Mouse (Mus musculus): ENCODE data around the gene Aqp11.

Aqp11 gene

DNA sequence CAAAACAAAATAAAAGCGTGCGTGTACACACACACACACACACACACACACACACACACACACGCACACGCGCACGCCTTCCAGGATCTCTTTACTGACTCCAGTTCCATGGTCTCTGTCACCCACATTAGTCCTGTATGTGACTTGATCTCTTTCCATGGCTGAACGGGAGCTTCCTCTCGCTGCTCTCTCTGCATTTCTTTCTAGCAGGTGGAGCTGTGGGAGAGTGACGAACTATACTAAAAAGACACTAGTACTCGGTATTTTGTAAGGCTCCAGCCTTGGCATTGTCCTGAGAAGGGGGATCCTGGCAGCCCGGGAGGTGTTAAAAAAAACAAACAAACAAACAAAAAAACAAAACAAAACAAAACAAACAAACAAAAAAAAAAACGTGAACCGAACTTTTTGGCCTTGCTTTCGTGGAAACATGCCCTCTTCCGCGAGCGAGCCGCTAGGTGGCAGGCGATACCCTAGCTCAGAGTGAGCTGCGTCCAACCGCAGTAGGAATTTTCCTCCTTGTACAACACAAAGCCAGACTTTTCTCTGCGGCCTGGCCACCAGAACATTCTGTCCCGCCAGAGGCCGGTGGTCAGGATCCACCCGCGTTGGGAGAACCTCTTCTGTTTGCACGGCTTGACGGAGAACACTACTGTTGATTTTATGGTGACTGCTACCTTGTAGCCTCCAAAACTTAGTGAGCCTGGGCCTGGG, 9.9 kb upstream of the Aqp11 start:
- in situ Hi-C loops (cut with MboI, MseI), result loop anchor here (5.0 kb wide), 3 partner anchors 99 to 374 kb away; no protein-coding TSS in a partner anchor

GRCm38 (mm10) chr7:97747176-97747707, 9.2 kb upstream of the Aqp11 start:
- in situ Hi-C loops (cut with MboI, MseI), result loop anchor here (5.0 kb wide), 3 partner anchors 100 to 375 kb away; no protein-coding TSS in a partner anchor

DNA sequence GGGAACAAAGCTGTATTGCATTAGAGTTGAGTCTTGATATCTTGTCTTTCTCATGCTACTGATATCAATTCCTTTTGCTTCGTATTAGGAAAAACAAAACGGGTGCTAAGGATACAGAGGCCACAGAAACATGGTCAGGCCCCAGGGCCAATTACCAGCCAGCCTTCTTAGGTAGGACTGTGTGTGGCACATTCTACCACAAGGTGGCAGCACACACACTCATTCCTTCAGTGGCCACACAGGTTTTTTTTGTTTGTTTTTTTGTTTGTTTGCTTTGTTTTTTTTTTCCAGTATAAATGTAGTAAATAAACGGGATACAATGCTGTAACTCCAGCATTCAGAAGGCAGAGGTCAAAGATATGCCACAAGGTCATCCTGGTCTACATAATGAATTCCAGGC, 7.2 kb upstream of the Aqp11 start:
- in situ Hi-C loops (cut with MboI, MseI), result loop anchor here (5.0 kb wide), 3 partner anchors 102 to 377 kb away; no protein-coding TSS in a partner anchor

- in situ Hi-C loops (cut with MboI, MseI), result no loop called here
Measured at GRCm38 (mm10) chr7:97741756-97742291, 3.7 kb upstream of the Aqp11 start.

- in situ Hi-C loops (cut with MboI, MseI), result no loop called here
Measured at GRCm38 (mm10) chr7:97740948-97741347, 2.9 kb upstream of the Aqp11 start.

DNA sequence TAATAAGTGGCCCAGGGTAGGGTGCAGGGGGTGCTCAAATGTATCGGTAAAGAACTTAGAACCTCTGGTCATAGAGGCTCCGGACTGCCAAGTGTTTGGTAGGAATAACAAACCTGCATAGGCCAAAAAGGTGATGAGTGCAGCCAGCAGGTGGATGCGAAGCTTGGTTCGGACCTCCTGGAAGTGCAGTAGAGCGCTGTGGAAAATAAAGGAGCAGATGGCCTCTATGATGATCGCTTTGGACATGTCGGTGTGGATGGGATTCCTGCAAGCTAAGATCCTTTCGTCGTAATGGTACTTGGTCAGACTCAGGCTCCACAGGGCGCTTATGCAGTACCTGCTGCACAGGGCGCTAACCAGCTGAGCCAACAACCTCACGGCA, 842 bp downstream of the Aqp11 start:
- in situ Hi-C loops (cut with MboI, MseI), result no loop called here

DNA sequence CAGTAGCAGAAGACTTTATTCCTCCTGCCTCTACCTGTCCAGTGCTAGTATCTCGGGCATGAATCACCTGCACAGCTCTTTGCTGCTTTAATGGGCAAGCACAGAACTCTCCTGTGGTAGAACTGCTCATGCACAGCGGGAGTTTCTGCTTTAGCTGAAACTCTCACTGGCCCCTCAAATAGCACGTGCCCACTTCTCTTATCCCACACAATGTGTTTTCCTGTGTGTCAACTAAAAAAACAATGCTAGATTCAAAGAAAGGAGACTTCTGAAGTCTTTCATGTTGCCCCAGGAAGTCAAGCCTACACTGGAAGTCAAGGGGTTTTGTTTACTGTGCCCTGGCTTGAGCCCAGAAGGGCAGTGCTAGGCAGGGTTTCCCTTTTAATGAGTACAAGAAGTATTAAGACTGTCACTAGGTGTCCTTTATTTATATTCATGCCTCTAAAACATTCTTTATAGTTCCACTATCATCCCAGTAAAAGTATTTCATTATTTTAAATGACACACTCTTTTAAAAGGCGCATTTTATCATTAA, 2.1 kb downstream of the Aqp11 start:
- in situ Hi-C loops (cut with MboI, MseI), result no loop called here

DNA sequence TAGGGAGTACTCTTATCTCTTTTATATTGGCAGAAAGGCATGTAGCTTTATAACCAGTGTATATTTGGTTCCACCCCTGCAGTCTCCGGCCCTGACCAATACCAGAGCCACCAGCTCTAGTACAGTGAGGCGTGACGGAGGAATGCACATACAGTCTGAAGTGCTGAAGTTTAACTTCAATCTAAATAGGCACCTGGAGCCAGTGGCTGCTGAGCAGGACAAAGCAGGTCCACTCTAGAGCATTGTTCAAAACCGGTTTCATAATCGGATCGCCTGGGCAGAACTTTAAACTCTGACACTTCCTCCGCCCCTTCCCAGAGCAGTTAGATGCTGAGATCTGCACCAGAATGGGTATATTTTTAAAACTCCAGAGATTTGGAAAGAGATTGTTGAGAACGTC, 3.1 kb downstream of the Aqp11 start:
- in situ Hi-C loops (cut with MboI, MseI), result no loop called here

- in situ Hi-C loops (cut with MboI, MseI), result no loop called here
Measured at GRCm38 (mm10) chr7:97733606-97734005, 4.5 kb downstream of the Aqp11 start.

DNA sequence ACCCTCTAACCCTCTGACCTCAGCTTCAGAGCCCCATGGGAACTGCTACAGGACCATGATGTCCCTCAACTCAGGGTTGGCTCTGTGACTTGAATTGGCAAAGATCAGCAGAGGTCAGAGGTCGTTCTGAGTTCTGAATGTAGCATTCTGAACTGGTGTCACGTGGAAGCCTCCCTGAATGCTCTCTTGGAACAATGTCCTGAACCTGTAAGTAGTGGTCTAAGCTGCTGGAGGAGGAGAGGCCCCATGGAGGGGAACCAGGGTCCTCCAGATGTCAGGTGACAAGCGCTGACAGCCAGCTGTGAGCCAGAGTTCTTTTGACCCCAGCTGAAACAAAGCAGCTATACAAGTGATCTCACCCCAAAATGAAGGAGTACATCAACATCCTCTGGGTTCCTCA, 7.7 kb downstream of the Aqp11 start:
- in situ Hi-C loops (cut with MboI, MseI), result no loop called here

DNA sequence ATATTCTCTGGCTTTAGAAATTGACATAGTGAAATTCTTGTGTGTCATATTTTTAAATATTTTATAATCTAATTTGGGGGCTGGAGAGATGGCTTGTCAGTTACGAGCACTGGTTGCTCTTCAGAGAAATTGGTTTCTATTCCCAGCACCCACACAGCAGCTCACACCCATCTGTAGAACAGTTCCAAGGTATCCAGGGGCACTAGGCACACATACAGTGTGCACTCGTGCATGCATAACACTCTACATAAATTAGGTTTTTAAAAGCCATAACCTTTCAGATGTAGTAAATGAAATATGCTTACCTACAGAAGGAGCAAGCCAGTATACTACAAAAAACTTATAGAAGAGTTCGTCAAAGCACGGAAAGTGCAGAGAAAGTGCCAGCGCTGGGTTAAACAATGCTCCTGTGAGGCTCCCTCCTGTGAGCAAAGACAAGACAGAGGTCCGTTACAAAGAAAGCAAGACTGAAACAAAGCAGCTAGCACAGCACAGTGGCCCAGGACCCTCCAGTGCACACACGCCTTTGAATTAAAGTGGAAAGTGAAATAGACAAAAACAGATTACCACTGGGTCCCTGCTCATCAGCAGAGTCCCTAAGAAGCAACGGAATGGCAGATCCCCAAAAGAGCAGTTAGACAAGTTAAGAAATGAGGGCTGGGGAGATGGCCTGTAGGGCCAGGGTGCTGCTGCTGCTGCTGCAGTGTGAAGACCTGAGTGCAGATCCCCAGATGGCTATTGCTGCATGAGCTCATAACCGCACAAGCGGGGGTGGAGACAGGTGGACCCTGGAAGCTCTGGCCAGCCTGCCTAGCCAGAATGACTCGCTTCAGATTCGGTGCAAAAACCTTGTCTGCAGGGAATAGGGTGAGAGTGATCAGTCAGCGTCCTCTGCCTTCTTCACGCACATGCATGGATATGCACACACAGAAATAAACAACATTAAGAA, 9.1 kb downstream of the Aqp11 start:
- in situ Hi-C loops (cut with MboI, MseI), result no loop called here

GRCm38 (mm10) chr7:97726778-97727177, 11.3 kb downstream of the Aqp11 start:
- in situ Hi-C loops (cut with MboI, MseI), result no loop called here

- in situ Hi-C loops (cut with MboI, MseI), result no loop called here
Measured at GRCm38 (mm10) chr7:97726080-97726479, 12.0 kb downstream of the Aqp11 start.

DNA sequence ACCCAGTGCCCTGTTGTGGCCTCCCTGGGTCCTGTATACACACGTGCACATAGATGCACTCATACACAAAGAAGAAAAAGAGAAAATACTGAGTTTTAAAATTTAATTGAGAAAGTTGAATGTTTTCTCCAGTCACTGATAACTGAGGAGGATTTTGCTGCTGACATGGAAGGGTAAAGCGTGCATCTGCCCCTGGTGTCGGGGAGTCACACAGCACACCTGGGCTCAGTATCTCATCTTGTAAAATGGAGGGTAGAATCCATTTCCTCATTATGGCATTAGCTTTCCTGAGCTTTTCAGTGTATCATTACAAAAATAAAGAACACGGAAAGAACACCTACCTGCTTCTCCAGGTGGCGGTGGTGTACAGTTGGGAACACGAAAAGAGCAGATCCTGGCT, 12.7 kb downstream of the Aqp11 start:
- in situ Hi-C loops (cut with MboI, MseI), result no loop called here

DNA sequence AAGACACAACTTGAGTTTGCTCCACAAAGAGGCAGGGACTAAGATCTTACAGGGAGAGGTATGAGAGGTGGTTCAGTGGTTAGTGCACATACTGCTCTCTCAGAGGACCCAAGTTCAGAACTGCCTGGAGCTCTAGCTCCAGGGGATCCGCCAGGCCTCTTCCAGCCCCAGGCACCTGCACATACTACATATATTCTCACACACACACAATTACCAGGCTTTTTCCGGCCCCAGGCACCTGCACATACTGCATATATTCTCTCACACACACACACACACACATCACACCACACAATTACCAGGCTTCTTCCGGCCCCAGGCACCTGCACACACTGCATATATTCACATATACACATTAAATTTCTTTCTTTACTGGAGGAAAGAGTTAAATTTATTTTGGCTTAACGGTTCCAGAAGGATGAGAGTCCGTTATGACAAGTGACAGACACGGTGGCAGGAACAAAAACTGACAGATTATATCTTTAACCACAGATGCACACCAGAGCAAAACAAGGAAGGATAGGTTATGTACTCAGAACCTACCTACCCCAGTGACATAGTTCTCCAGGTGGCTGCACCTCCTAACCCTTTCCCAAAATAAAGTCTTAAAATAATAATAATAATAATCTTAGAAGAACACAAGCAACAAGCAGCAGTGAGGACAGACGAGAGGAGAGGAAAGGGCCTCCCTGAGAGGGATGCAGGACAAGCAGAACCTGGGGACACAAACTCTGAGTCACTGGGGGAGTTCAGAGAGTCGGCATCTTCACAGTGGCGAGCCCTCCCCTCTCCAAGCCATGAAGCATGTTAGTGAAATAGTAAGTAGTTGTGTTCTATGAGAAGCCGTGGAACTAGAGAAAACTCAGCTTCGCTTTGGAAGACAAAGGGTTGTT, 14.2 kb downstream of the Aqp11 start:
- in situ Hi-C loops (cut with MboI, MseI), result loop anchor here (5.0 kb wide), 1 partner anchor 92 kb away; no protein-coding TSS in a partner anchor

- in situ Hi-C loops (cut with MboI, MseI), result loop anchor here (5.0 kb wide), 1 partner anchor 90 kb away; no protein-coding TSS in a partner anchor
Measured at GRCm38 (mm10) chr7:97722278-97722918, 15.7 kb downstream of the Aqp11 start.

DNA sequence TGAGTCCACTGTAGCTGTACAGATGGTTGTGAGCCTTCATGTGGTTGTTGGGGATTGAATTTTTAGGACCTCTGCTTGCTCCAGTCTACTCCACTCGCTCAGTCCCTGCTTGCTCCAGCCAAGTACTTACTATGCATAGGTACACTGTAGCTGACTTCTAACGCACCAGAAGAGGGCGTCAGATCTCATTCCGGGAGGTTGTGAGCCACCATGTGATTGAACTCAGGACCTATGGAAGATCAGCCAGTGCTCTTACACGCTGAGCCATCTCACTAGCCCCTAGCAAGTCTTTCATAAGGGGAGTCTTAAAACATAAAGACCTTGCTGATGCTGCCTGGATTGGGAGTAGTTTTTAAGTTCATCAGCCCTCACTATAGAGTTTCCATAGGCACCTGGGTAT, 18.0 kb downstream of the Aqp11 start:
- in situ Hi-C loops (cut with MboI, MseI), result loop anchor here (5.0 kb wide), 1 partner anchor 88 kb away; no protein-coding TSS in a partner anchor

- in situ Hi-C loops (cut with MboI, MseI), result no loop called here
Measured at GRCm38 (mm10) chr7:97719078-97719477, 19.0 kb downstream of the Aqp11 start.

DNA sequence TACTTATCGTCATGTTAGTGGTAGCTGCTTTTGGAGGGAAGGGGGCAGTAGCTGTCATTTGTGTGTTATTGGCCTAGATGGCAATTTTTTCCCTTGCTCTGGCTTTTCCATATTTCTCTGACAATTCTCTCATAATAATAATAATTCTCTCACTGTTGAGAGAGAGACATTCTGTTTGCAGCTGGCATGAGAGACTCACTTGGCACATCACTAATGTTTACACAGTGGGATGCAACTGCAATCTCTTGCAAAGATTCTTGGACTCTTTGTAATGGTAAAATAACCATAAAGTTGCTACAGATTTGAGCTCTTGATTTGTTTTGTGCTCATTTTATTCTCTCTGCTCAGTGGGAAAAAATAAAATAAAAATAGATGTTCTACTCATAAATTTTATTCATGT, 20.8 kb downstream of the Aqp11 start:
- in situ Hi-C loops (cut with MboI, MseI), result no loop called here

DNA sequence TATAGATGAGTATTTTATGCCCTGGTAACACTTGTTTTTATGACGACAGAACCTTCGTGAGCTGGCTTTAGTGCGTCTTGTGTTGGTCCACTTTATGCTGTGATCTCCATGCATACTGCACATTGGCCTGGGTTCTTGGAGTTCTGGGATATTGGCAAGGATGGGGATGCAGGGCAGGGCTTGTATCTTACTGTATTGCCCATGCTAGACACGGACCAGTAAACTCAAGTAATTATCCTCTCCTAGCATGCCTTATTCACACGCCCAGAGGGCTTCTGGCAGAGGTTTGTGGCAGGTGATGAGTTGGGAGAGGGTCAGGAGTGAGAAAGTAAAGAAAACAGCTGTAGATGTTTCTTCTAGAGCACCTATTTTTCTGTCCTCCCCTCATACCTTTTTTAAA, 23.4 kb downstream of the Aqp11 start:
- in situ Hi-C loops (cut with MboI, MseI), result no loop called here
